Mouse (Mus musculus) embryonic facial prominence, embryonic 10.5 days (tissue): ENCODE measurements around the gene Rtf1. TPM values are rescaled to one million over a fixed set of nuclear protein-coding genes. Genes with fewer than 3 reads are reported as not detected.
A peak's percentile ranks its signal among the peaks of the same experiment; 100 is the strongest.
"Not testable (repeated sequence)": the region's sequence is repeated elsewhere in the genome, so short reads cannot be mapped to it uniquely, and the experiment has no call there.

Source experiments
- DNase-seq: peaks from one replicate; pipeline ENCODE4 v3.0.0-alpha.2; 2017; ENCODE audit warnings: low spot score
- H3K27ac ChIP-seq: fragments of 300-500 bp; sonication (generic); replicated peaks from 2 replicates; pipeline ENCODE4 v1.5.1; 2016; ENCODE audit warnings: mild to moderate bottlenecking
- H3K27me3 ChIP-seq: fragments of 300-500 bp; sonication (generic); replicated peaks from 2 replicates; pipeline ENCODE4 v1.6.1; 2016; ENCODE audit warnings: low read depth, mild to moderate bottlenecking; ENCODE audit not compliant: poor library complexity, severe bottlenecking
- H3K36me3 ChIP-seq: fragments of 300-500 bp; sonication (generic); replicated peaks from 2 replicates; pipeline ENCODE4 v1.6.1; 2016; ENCODE audit warnings: mild to moderate bottlenecking, moderate library complexity
- H3K4me1 ChIP-seq: fragments of 300-500 bp; sonication (generic); 2 replicates; pipeline ENCODE4 v1.6.1; 2016
- H3K4me3 ChIP-seq: fragments of 300-500 bp; sonication (generic); 2 replicates; pipeline ENCODE4 v1.5.1; 2016; ENCODE audit warnings: mild to moderate bottlenecking, moderate library complexity
- H3K9me3 ChIP-seq: fragments of 300-500 bp; sonication (generic); 2 replicates; pipeline ENCODE4 v1.6.1; 2016; ENCODE audit warnings: mild to moderate bottlenecking
- WGBS: fragments of 180-500 bp; shearing (Covaris S2); methylation state at CpG from one replicate; pipeline ENCODE4 v1.1.7; 2016; 5-methylcytosine and 5-hydroxymethylcytosine counted together
- polyA plus RNA-seq: library from polyadenylated mRNA; unstranded; fragments of >200 nt; fragmentation: Nextera tagmentation; extraction: Ambion mirVana; gene quantifications from 2 replicates; pipeline ENCODE4 v1.2.1, GENCODE M21; 2016

Gene Rtf1
- polyA plus RNA-seq = 61.1 and 63.7 TPM in 2 replicates

- peaks cover 11% of the 10 kb centered on the region for H3K36me3 ChIP-seq
- no peaks in the 10 kb centered on the region for H3K27me3 ChIP-seq
- peaks cover 28% of the 10 kb centered on the region for H3K4me1 ChIP-seq
- WGBS = under 1% methylated on average over 58 of the region's 58 CpGs
- DNase-seq = peak; percentile 97
- H3K27ac ChIP-seq = peak within 1 kb of the TSS; percentile 92
- H3K4me3 ChIP-seq = peak within 1 kb of the TSS; percentile 85
- H3K9me3 ChIP-seq = no peaks in the 10 kb centered on the region
Observed at GRCm38 (mm10) chr2:119674525-119675214, at the start of gene Rtf1. Gene Rtf1, plus strand, starts transcription at chr2:119675068.

DNA sequence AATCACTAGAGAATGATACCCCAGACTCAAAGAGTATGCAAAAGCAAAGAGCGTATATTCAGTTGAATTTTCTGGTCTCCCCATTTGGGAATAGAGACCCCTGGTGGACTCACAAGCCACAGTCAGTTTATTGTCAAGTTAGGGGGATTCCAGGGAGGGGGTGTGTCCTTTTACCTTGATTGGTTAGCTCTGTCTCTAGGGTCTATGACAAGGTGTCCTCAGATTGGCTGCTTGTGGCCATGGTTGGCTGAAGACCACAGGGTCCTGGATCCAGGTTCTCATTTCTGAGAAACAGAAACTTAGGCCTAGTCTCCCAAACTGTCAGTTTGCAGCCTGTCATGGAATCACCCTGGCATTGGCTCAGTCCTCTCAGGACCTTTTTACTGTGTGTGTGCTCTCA is 38.1 kb upstream of the Rtf1 start:
- H3K27me3 ChIP-seq = no peaks in the 10 kb centered on the region
- H3K27ac ChIP-seq = no peak overlapping the region
- peaks cover 99% of the 10 kb centered on the region for H3K36me3 ChIP-seq
- H3K9me3 ChIP-seq = no peaks in the 10 kb centered on the region
- no peak for DNase-seq
- no peaks in the 10 kb centered on the region for H3K4me1 ChIP-seq
- H3K4me3 ChIP-seq = no peak overlapping the region
- WGBS = 83% methylated on average over 1 of the region's 1 CpGs

GRCm38 (mm10) chr2:119641214-119641912 is 33.5 kb upstream of the Rtf1 start:
- Histone ChIP-seq H3K36me3 (peaks cover 100% of the 10 kb centered on the region), H3K9me3 (no peaks in the 10 kb centered on the region)
- WGBS = 97% methylated on average over 5 of the region's 5 CpGs

GRCm38 (mm10) chr2:119644254-119644653 is 30.6 kb upstream of the Rtf1 start:
- Histone ChIP-seq H3K9me3 (no peaks in the 10 kb centered on the region), H3K4me3 (no peak overlapping the region), H3K27ac (no peak overlapping the region), H3K4me1 (no peaks in the 10 kb centered on the region), H3K27me3 (no peaks in the 10 kb centered on the region), H3K36me3 (peaks cover 100% of the 10 kb centered on the region)
- DNase-seq = no peak
- 91% methylated on average over 5 of the region's 5 CpGs for WGBS

More at GRCm38 (mm10) chr2:119641214-119641912, 33.5 kb upstream of the Rtf1 start:
- no peaks in the 10 kb centered on the region for H3K27me3 ChIP-seq
- no peak for DNase-seq
- no peaks in the 10 kb centered on the region for H3K4me1 ChIP-seq
- H3K27ac ChIP-seq = no peak overlapping the region
- H3K4me3 ChIP-seq = no peak overlapping the region

- peaks cover 9% of the 10 kb centered on the region for H3K4me1 ChIP-seq
- peak; percentile 80 for DNase-seq
- WGBS = 2% methylated on average over 44 of the region's 44 CpGs
- H3K27ac ChIP-seq = peak within 1 kb of the TSS; percentile 83
- H3K27me3 ChIP-seq = no peaks in the 10 kb centered on the region
- H3K36me3 ChIP-seq = peaks cover 28% of the 10 kb centered on the region
- H3K4me3 ChIP-seq = peak within 1 kb of the TSS; percentile 85
- H3K9me3 ChIP-seq = no peaks in the 10 kb centered on the region
Observed at GRCm38 (mm10) chr2:119662220-119663182, 12.4 kb upstream of the Rtf1 start, which contains the start of gene Ndufaf1. Gene Ndufaf1, minus strand, starts transcription at chr2:119662827.

DNA sequence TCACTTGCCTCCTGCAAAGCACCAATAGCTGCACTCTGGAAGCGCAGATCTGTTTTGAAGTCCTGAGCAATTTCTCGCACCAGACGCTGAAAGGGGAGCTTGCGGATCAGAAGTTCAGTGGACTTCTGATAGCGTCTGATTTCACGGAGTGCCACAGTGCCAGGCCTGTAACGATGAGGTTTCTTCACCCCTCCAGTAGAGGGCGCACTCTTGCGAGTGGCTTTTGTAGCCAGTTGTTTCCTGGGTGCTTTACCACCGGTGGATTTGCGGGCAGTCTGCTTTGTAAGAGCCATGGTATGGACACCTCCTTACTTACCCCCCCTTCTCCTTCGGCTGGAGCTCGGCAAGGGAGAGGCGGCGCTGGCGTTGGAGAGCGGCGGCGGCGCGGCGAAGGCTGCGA is 9.1 kb upstream of the Rtf1 start:
- H3K27me3 ChIP-seq, H3K4me3 ChIP-seq, H3K27ac ChIP-seq, H3K9me3 ChIP-seq, H3K36me3 ChIP-seq, DNase-seq, H3K4me1 ChIP-seq: not testable (repeated sequence)
- WGBS = 73% methylated on average over 22 of the region's 23 CpGs

GRCm38 (mm10) chr2:119669010-119669409 is 5.9 kb upstream of the Rtf1 start:
- Histone ChIP-seq H3K9me3 (no peaks in the 10 kb centered on the region), H3K27me3 (no peaks in the 10 kb centered on the region), H3K27ac (no peak overlapping the region), H3K4me3 (no peak overlapping the region), H3K4me1 (peaks cover 6% of the 10 kb centered on the region), H3K36me3 (no peaks in the 10 kb centered on the region)
- 15% methylated on average over 7 of the region's 7 CpGs for WGBS
- peak; percentile 14 for DNase-seq

- peaks cover 28% of the 10 kb centered on the region for H3K4me1 ChIP-seq
- DNase-seq = no peak
- H3K36me3 ChIP-seq = peaks cover 14% of the 10 kb centered on the region
- WGBS = under 1% methylated on average over 39 of the region's 39 CpGs
- H3K27me3 ChIP-seq = no peaks in the 10 kb centered on the region
- peak overlapping the region; percentile 85 for H3K4me3 ChIP-seq
- peak overlapping the region; percentile 92 for H3K27ac ChIP-seq
- H3K9me3 ChIP-seq = no peaks in the 10 kb centered on the region
Observed at GRCm38 (mm10) chr2:119675215-119675784, 432 bp downstream of the Rtf1 start.

GRCm38 (mm10) chr2:119675831-119676230 is 963 bp downstream of the Rtf1 start:
- no peaks in the 10 kb centered on the region for H3K9me3 ChIP-seq
- DNase-seq = no peak
- H3K4me3 ChIP-seq = peak overlapping the region; percentile 85
- peak overlapping the region; percentile 92 for H3K27ac ChIP-seq
- 11% methylated on average over 5 of the region's 5 CpGs for WGBS
- H3K4me1 ChIP-seq = peaks cover 28% of the 10 kb centered on the region
- peaks cover 18% of the 10 kb centered on the region for H3K36me3 ChIP-seq
- H3K27me3 ChIP-seq = no peaks in the 10 kb centered on the region

DNA sequence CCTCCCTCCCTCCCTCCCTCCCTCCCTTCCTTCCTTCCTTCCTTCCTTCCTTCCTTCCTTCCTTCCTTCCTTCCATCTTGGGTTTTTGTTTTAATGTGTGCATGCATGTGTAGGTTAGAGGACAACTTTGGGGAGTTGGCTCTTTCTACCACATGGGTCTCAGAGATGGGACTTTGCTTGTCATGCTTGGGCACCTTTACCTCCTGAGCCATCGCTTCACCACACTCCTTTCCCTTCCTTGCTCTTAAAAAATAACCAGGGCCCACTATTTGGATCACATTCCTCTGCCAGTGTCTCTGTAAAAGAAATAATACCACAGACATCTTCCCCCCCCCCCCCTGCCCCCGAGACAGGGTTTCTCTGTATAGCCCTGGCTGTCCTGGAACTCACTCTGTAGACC is 8.8 kb downstream of the Rtf1 start:
- H3K27me3 ChIP-seq = no peaks in the 10 kb centered on the region
- no peak for DNase-seq
- WGBS = 97% methylated on average over 2 of the region's 2 CpGs
- H3K4me3 ChIP-seq = no peak overlapping the region
- H3K36me3 ChIP-seq = peaks cover 67% of the 10 kb centered on the region
- H3K4me1 ChIP-seq = no peaks in the 10 kb centered on the region
- no peak overlapping the region for H3K27ac ChIP-seq
- no peaks in the 10 kb centered on the region for H3K9me3 ChIP-seq

GRCm38 (mm10) chr2:119692003-119692701 is 17.3 kb downstream of the Rtf1 start:
- no peaks in the 10 kb centered on the region for H3K4me1 ChIP-seq
- no peak for DNase-seq
- no peaks in the 10 kb centered on the region for H3K9me3 ChIP-seq
- H3K27ac ChIP-seq = no peak overlapping the region
- 81% methylated on average over 9 of the region's 9 CpGs for WGBS
- no peaks in the 10 kb centered on the region for H3K27me3 ChIP-seq
- H3K4me3 ChIP-seq = no peak overlapping the region
- H3K36me3 ChIP-seq = peaks cover 76% of the 10 kb centered on the region
